Mouse (Mus musculus) hindbrain, embryonic 15.5 days (tissue): Measurements from ENCODE around the gene Pds5a. TPM values are rescaled to one million over a fixed set of nuclear protein-coding genes. Genes with fewer than 3 reads are reported as not detected.
"Not testable (repeated sequence)": the region's sequence is repeated elsewhere in the genome, so short reads cannot be mapped to it uniquely, and the experiment has no call there.

Experiments
- ATAC-seq: fragments of 200-750 bp; cut with Nextera tagmentation; 2 replicates; pipeline ENCODE4 v1.8.0; 2017; ENCODE audit warnings: low read depth, moderate number of reproducible peaks, moderate TSS enrichment; ENCODE audit not compliant: low FRiP score
- H3K27ac ChIP-seq: fragments of 300-500 bp; sonication (generic); replicated peaks from 2 replicates; pipeline ENCODE4 v1.5.1; 2015; ENCODE audit warnings: mild to moderate bottlenecking, inconsistent platforms
- H3K27me3 ChIP-seq: fragments of 300-500 bp; sonication (generic); 2 replicates; pipeline ENCODE4 v1.6.1; 2015; ENCODE audit warnings: control low read depth, inconsistent platforms
- H3K36me3 ChIP-seq: fragments of 300-500 bp; sonication (generic); 2 replicates; pipeline ENCODE4 v1.6.1; 2015; ENCODE audit warnings: control low read depth, inconsistent platforms
- H3K4me1 ChIP-seq: fragments of 300-500 bp; sonication (generic); replicated peaks from 2 replicates; pipeline ENCODE4 v1.6.1; 2015; ENCODE audit warnings: control low read depth, inconsistent platforms
- H3K4me2 ChIP-seq: fragments of 300-500 bp; sonication (generic); 2 replicates; pipeline ENCODE4 v1.6.1; 2015; ENCODE audit warnings: moderate library complexity, mild to moderate bottlenecking, inconsistent platforms
- H3K4me3 ChIP-seq: fragments of 300-500 bp; sonication (generic); 2 replicates; pipeline ENCODE4 v1.5.1; 2015; ENCODE audit warnings: mild to moderate bottlenecking, inconsistent platforms
- H3K9ac ChIP-seq: fragments of 300-500 bp; sonication (generic); 2 replicates; pipeline ENCODE4 v1.6.1; 2015; ENCODE audit warnings: inconsistent platforms
- H3K9me3 ChIP-seq: fragments of 300-500 bp; sonication (generic); 2 replicates; pipeline ENCODE4 v1.6.1; 2016; ENCODE audit warnings: control low read depth, inconsistent platforms
- WGBS: fragments of 180-500 bp; shearing (Covaris S2); methylation state at CpG from one replicate; pipeline ENCODE4 v1.1.7; 2015; 5-methylcytosine and 5-hydroxymethylcytosine counted together
- polyA plus RNA-seq: library from polyadenylated mRNA; unstranded; fragments of >200 nt; fragmentation: Nextera tagmentation; extraction: Ambion mirVana; gene quantifications from 2 replicates; pipeline ENCODE4 v1.2.1, GENCODE M21; 2015

Pds5a gene
- polyA plus RNA-seq, 1 experiment from 2014 or later: 39.3 TPM

DNA sequence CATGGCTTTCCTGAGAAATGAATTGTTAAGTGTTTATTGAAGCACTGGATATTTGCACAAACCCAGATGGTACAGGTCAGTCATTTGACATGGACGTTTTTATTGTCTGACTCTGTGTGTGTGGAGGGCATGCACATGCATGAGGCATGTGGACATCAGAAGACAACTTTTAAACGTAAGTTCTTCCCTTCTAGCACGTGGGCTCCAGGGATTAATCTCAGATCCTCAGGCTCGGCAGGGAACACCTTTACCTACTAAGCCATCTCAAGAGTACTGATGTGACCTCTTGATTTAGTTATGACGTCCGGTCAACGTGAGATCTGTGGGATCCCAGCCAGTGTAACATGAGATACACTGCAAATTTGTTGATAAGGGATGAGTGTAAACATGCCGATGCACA, 12.2 kb upstream of the Pds5a start:
- H3K9me3 ChIP-seq: no peaks in the 10 kb centered on the region
- 76% methylated on average over 8 of the region's 8 CpGs for WGBS
- H3K4me2 ChIP-seq: no peak overlapping the region
- H3K4me1 ChIP-seq: no peaks in the 10 kb centered on the region
- no peak overlapping the region for H3K27ac ChIP-seq
- H3K36me3 ChIP-seq: no peaks in the 10 kb centered on the region
- H3K9ac ChIP-seq: no peak overlapping the region
- no peak overlapping the region for H3K4me3 ChIP-seq
- no peak for ATAC-seq
- H3K27me3 ChIP-seq: no peaks in the 10 kb centered on the region

- H3K36me3 ChIP-seq: no peaks in the 10 kb centered on the region
- ATAC-seq: no peak
- H3K4me3 ChIP-seq: no peak overlapping the region
- no peaks in the 10 kb centered on the region for H3K27me3 ChIP-seq
- no peak overlapping the region for H3K27ac ChIP-seq
- no peak overlapping the region for H3K9ac ChIP-seq
- H3K4me1 ChIP-seq: no peaks in the 10 kb centered on the region
- no peaks in the 10 kb centered on the region for H3K9me3 ChIP-seq
- no peak overlapping the region for H3K4me2 ChIP-seq
- 81% methylated on average over 5 of the region's 5 CpGs for WGBS
Measured at GRCm38 (mm10) chr5:65706979-65707378, 8.9 kb upstream of the Pds5a start.

GRCm38 (mm10) chr5:65706171-65706570, 8.1 kb upstream of the Pds5a start:
- Histone ChIP-seq H3K9me3 (no peaks in the 10 kb centered on the region), H3K27ac (no peak overlapping the region), H3K9ac (no peak overlapping the region), H3K27me3 (no peaks in the 10 kb centered on the region), H3K4me3 (no peak overlapping the region), H3K4me1 (no peaks in the 10 kb centered on the region), H3K4me2 (no peak overlapping the region), H3K36me3 (no peaks in the 10 kb centered on the region)
- 86% methylated on average over 4 of the region's 4 CpGs for WGBS
- ATAC-seq: no peak

- H3K9ac ChIP-seq: no peak overlapping the region
- 74% methylated on average over 12 of the region's 12 CpGs for WGBS
Measured at GRCm38 (mm10) chr5:65704765-65705678, 6.9 kb upstream of the Pds5a start.

GRCm38 (mm10) chr5:65703261-65703660, 5.2 kb upstream of the Pds5a start:
- ATAC-seq: no peak

More at GRCm38 (mm10) chr5:65704765-65705678, 6.9 kb upstream of the Pds5a start:
- no peak overlapping the region for H3K4me3 ChIP-seq
- no peak for ATAC-seq
- H3K27me3 ChIP-seq: no peaks in the 10 kb centered on the region
- H3K36me3 ChIP-seq: no peaks in the 10 kb centered on the region
- H3K4me1 ChIP-seq: no peaks in the 10 kb centered on the region
- no peak overlapping the region for H3K27ac ChIP-seq
- H3K4me2 ChIP-seq: no peak overlapping the region
- H3K9me3 ChIP-seq: no peaks in the 10 kb centered on the region

DNA sequence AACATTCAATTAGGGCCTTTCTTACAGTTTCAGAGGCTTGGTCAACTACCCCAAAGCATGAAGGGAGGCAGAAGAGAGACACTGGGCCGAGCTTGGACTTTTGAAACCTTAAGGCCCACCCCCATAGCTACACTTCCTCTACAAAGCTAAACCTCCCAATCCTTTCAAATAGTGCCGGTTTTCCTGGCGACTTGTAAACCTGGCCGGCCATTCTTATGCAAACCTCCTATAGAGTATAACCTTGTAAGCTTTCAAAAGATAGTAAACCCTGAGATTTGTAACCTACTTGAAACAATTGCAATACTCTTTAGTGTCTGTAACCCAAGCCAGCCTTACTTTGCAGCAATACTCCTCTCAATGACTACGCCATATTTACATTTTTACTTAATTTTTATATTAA, 2.0 kb upstream of the Pds5a start:
- 73% methylated on average over 5 of the region's 5 CpGs for WGBS
- peaks cover 24% of the 10 kb centered on the region for H3K4me1 ChIP-seq
- H3K4me3 ChIP-seq: no peak overlapping the region
- no peaks in the 10 kb centered on the region for H3K36me3 ChIP-seq
- ATAC-seq: no peak
- no peaks in the 10 kb centered on the region for H3K27me3 ChIP-seq
- H3K4me2 ChIP-seq: no peak overlapping the region
- no peak overlapping the region for H3K27ac ChIP-seq
- no peak overlapping the region for H3K9ac ChIP-seq
- H3K9me3 ChIP-seq: no peaks in the 10 kb centered on the region

More at GRCm38 (mm10) chr5:65703261-65703660, 5.2 kb upstream of the Pds5a start:
- peaks cover 8% of the 10 kb centered on the region for H3K4me1 ChIP-seq
- no peaks in the 10 kb centered on the region for H3K27me3 ChIP-seq
- H3K27ac ChIP-seq: no peak overlapping the region
- WGBS: 76% methylated on average over 9 of the region's 9 CpGs
- H3K4me2 ChIP-seq: no peak overlapping the region
- no peak overlapping the region for H3K9ac ChIP-seq
- no peaks in the 10 kb centered on the region for H3K36me3 ChIP-seq
- H3K9me3 ChIP-seq: no peaks in the 10 kb centered on the region
- no peak overlapping the region for H3K4me3 ChIP-seq

GRCm38 (mm10) chr5:65699146-65699545, 1.1 kb upstream of the Pds5a start:
- Histone ChIP-seq H3K4me3 (peak overlapping the region; percentile 69), H3K4me1 (peaks cover 25% of the 10 kb centered on the region), H3K9me3 (no peaks in the 10 kb centered on the region), H3K27me3 (no peaks in the 10 kb centered on the region), H3K36me3 (no peaks in the 10 kb centered on the region), H3K4me2 (peak overlapping the region; percentile 66), H3K27ac (peak overlapping the region; percentile 95; the same call in 1 of the 2 replicates), H3K9ac (no peak overlapping the region)
- no peak for ATAC-seq
- 69% methylated on average over 10 of the region's 10 CpGs for WGBS

DNA sequence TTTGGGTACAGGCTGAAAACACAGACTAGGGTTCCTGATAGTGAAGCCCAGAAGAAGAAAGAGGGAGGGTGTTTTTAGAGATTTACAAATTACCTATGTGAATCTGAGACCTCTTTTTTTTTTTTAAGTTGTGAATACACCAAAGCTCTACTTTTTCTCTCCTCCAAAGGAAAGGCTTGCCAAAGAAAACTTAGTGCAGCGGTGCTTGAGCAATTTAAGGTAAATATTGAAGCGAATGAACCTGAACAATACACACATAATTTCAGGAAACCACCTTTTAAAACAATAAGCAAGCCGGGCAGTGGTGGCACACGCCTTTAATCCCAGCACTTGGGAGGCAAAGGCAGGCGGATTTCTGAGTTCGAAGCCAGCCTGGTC, 675 bp upstream of the Pds5a start:
- WGBS: 24% methylated on average over 6 of the region's 6 CpGs
- Histone ChIP-seq H3K27ac (peak overlapping the region; percentile 95), H3K4me2 (peak overlapping the region; percentile 66), H3K9me3 (no peaks in the 10 kb centered on the region), H3K9ac (peak overlapping the region; percentile 95), H3K4me3 (peak overlapping the region; percentile 69), H3K36me3 (no peaks in the 10 kb centered on the region), H3K4me1 (peaks cover 25% of the 10 kb centered on the region), H3K27me3 (no peaks in the 10 kb centered on the region)
- ATAC-seq: no peak

DNA sequence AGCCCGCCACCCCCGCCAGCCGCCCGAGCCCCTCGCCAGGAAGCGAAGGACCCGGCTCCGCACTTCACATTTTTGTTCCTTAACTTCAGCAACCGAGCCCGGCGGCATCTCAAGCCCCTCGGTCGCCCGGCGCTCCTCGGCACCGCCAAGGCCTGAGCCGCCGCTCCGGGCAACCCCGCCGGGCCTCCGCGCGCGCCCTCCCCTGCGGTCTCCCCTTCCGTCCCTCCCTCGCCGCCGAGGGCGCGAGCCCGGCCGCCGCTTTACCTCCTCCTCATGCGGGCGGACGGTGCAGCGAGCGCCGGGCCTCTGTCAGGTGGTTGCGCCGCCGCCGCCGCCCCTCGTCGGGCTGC, 612 bp downstream of the Pds5a start:
- Histone ChIP-seq H3K36me3 (no peaks in the 10 kb centered on the region), H3K27ac (peak overlapping the region; percentile 95), H3K9me3 (no peaks in the 10 kb centered on the region), H3K9ac (peak overlapping the region; percentile 95), H3K4me2 (peak overlapping the region; percentile 66), H3K27me3 (no peaks in the 10 kb centered on the region), H3K4me3 (peak overlapping the region; percentile 69), H3K4me1 (peaks cover 25% of the 10 kb centered on the region)
- 0% methylated on average over 46 of the region's 49 CpGs for WGBS
- ATAC-seq: peak; percentile 70

GRCm38 (mm10) chr5:65696821-65697485, 1.1 kb downstream of the Pds5a start:
- Histone ChIP-seq H3K9me3 (no peaks in the 10 kb centered on the region), H3K9ac (peak overlapping the region; percentile 95), H3K27me3 (no peaks in the 10 kb centered on the region), H3K27ac (peak overlapping the region; percentile 95), H3K4me1 (peaks cover 25% of the 10 kb centered on the region), H3K4me2 (peak overlapping the region; percentile 66), H3K36me3 (no peaks in the 10 kb centered on the region), H3K4me3 (peak overlapping the region; percentile 69)
- WGBS: under 1% methylated on average over 58 of the region's 58 CpGs
- ATAC-seq: peak; percentile 42

DNA sequence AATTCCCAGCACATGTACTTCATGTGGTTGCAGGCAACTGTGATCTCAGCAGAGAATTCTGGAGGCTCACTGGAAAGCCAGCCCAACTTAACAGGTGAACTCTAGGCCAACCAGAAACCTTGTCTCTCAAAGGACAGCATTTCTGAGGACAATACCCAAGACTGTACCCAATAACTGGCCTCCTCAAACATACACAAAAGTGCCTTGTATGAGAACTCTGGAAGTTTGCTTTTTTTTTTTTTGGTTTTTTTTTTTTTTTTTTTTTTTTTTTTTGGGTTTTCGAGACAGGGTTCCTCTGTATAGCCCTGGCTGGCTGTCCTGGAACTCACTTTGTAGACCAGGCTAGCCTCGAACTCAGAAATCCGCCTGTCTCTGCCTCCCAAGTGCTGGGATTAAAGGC, 4.0 kb downstream of the Pds5a start:
- H3K36me3 ChIP-seq, H3K9ac ChIP-seq, ATAC-seq, H3K27ac ChIP-seq, H3K9me3 ChIP-seq, H3K4me3 ChIP-seq, H3K4me2 ChIP-seq, H3K27me3 ChIP-seq: not testable (repeated sequence)
- WGBS: 87% methylated on average over 3 of the region's 3 CpGs
- peaks cover 23% of the 10 kb centered on the region for H3K4me1 ChIP-seq

GRCm38 (mm10) chr5:65693018-65693417, 5.1 kb downstream of the Pds5a start:
- H3K9ac ChIP-seq: no peak overlapping the region
- ATAC-seq: no peak
- H3K9me3 ChIP-seq: no peaks in the 10 kb centered on the region
- no peaks in the 10 kb centered on the region for H3K27me3 ChIP-seq
- H3K27ac ChIP-seq: no peak overlapping the region
- no peaks in the 10 kb centered on the region for H3K36me3 ChIP-seq
- no peak overlapping the region for H3K4me2 ChIP-seq
- peaks cover 16% of the 10 kb centered on the region for H3K4me1 ChIP-seq
- no peak overlapping the region for H3K4me3 ChIP-seq
